Mouse (Mus musculus) MEL (cell line): ENCODE measurements around the gene 4930535I16Rik.

Source experiments
- HCFC1 ChIP-seq: IDR thresholded peaks from 2 replicates; pipeline ENCODE4 v1.6.1; 2012; ENCODE audit warnings: low read depth, mild to moderate bottlenecking, inconsistent platforms, low read length, improper control_type of control experiment, moderate library complexity
- ZMIZ1 ChIP-seq: IDR thresholded peaks from 2 replicates; pipeline ENCODE4 v1.6.1; 2012; ENCODE audit warnings: low read depth, mild to moderate bottlenecking, inconsistent platforms, low read length, improper control_type of control experiment, moderate library complexity

- TF ChIP-seq HCFC1 (no peak), ZMIZ1 (no peak)
Measured at GRCm38 (mm10) chr4:123929994-123930393, 12.2 kb upstream of the 4930535I16Rik start.
